Mouse (Mus musculus) embryonic facial prominence, embryonic 11.5 days (tissue): ENCODE data around the gene Parp3. TPM values are rescaled to one million over a fixed set of nuclear protein-coding genes. Genes with fewer than 3 reads are reported as not detected.

ENCODE experiments used
- ATAC-seq: fragments of 200-750 bp; cut with Nextera tagmentation; replicated peaks from 2 replicates; pipeline ENCODE4 v1.8.0; 2017; ENCODE audit warnings: low read depth; ENCODE audit not compliant: insufficient number of reproducible peaks, low FRiP score, low TSS enrichment
- DNase-seq: peaks from one replicate; pipeline ENCODE4 v3.0.0-alpha.2; 2015; ENCODE audit warnings: low spot score
- H3K27ac ChIP-seq: fragments of 300-500 bp; sonication (generic); replicated peaks from 2 replicates; pipeline ENCODE4 v1.5.1; 2014; ENCODE audit warnings: mild to moderate bottlenecking, low read depth, low read length, control low read depth
- H3K27me3 ChIP-seq: fragments of 300-500 bp; sonication (generic); 2 replicates; pipeline ENCODE4 v1.6.1; 2014; ENCODE audit warnings: mild to moderate bottlenecking, low read length, moderate library complexity, mixed read lengths; ENCODE audit not compliant: control insufficient read depth, insufficient read depth
- H3K36me3 ChIP-seq: fragments of 300-500 bp; sonication (generic); replicated peaks from 2 replicates; pipeline ENCODE4 v1.6.1; 2014; ENCODE audit warnings: low read depth, mild to moderate bottlenecking, low read length, moderate library complexity, mixed read lengths; ENCODE audit not compliant: control insufficient read depth, insufficient read depth
- H3K4me1 ChIP-seq: fragments of 300-500 bp; sonication (generic); 2 replicates; pipeline ENCODE4 v1.6.1; 2014; ENCODE audit warnings: low read length, mixed read lengths; ENCODE audit not compliant: control insufficient read depth, insufficient read depth
- H3K4me2 ChIP-seq: fragments of 300-500 bp; sonication (generic); 2 replicates; pipeline ENCODE4 v1.6.1; 2014; ENCODE audit warnings: low read depth, mild to moderate bottlenecking, control low read depth, low read length, moderate library complexity
- H3K4me3 ChIP-seq: fragments of 300-500 bp; sonication (generic); 2 replicates; pipeline ENCODE4 v1.5.1; 2014; ENCODE audit warnings: low read depth, low read length, control low read depth
- H3K9ac ChIP-seq: fragments of 300-500 bp; sonication (generic); replicated peaks from 2 replicates; pipeline ENCODE4 v1.6.1; 2014; ENCODE audit warnings: mild to moderate bottlenecking, control low read depth, low read length
- H3K9me3 ChIP-seq: fragments of 300-500 bp; sonication (generic); replicated peaks from 2 replicates; pipeline ENCODE4 v1.6.1; 2016; ENCODE audit warnings: mild to moderate bottlenecking, low read length, inconsistent platforms, mixed read lengths; ENCODE audit not compliant: control insufficient read depth
- WGBS: fragments of 180-500 bp; shearing (Covaris S2); extraction: QIAGEN DNeasy Blood & Tissue Kit; methylation state at CpG from one replicate; pipeline ENCODE4 v1.1.7; 2014; 5-methylcytosine and 5-hydroxymethylcytosine counted together
- polyA plus RNA-seq: library from polyadenylated mRNA; unstranded; fragments of >200 nt; fragmentation: Nextera tagmentation; extraction: Ambion mirVana; gene quantifications from 2 replicates; pipeline ENCODE4 v1.2.1, GENCODE M21; 2014

The Parp3 gene
- polyA plus RNA-seq, 1 experiment from 2014 or later, result 1.9 TPM

DNA sequence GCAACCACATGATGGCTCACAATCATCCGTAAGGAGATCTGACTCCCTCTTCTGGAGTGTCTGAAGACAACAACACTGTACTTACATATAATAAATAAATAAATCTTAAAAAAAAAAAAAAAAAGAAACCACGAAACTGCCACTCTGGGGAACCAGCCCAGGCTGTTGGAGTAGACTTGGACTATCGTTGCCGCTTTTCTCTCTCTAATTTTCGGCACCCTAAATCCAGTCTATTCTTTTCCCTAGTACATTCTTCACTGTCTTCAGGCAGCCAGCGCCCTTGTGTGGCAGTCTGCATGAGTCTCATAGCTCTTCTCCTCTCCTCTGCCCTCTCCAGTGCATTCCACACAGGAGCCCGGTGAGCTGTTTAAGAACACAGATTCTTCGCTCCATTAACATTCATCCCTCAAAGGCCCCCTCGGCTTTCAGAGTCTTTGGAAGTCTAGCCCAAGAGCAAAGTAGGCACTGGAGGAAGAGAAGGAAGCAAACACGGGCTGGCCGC is 48.0 kb downstream of the Parp3 start:
- peak; percentile 69 for ATAC-seq
- peak overlapping the region; percentile 70 for H3K4me2 ChIP-seq

DNA sequence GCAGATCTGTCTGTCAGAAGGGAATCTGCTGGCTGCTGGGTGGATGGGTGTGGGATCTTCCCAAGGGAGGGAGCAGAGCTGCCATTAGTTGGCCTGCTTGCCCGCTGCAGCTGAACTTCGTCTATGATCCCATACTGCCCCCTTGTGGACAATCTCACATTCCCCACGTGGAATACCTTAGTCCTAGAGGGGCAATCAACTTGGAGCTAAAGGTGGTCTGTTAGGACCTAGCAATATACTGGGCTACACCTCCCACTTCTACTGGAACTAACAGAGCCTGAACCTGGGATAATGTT is 54.9 kb downstream of the Parp3 start:
- Histone ChIP-seq H3K9ac (peak overlapping the region; percentile 25), H3K27ac (no peak overlapping the region), H3K4me3 (no peak overlapping the region), H3K9me3 (no peaks in the 10 kb centered on the region), H3K27me3 (no peaks in the 10 kb centered on the region), H3K36me3 (no peaks in the 10 kb centered on the region), H3K4me2 (peak overlapping the region; percentile 39), H3K4me1 (peaks cover 10% of the 10 kb centered on the region)
- peak; percentile 57 for ATAC-seq
- 0% methylated on average over 3 of the region's 3 CpGs for WGBS
- peak; percentile 96 for DNase-seq

More for the DNA sequence above, 48.0 kb downstream of the Parp3 start:
- Histone ChIP-seq H3K9me3 (no peaks in the 10 kb centered on the region), H3K9ac (peak overlapping the region; percentile 70), H3K36me3 (peaks cover 10% of the 10 kb centered on the region), H3K27ac (peak overlapping the region; percentile 91), H3K4me1 (no peaks in the 10 kb centered on the region), H3K4me3 (peak overlapping the region; percentile 93), H3K27me3 (no peaks in the 10 kb centered on the region)
- DNase-seq, result no peak
- 25% methylated on average over 11 of the region's 11 CpGs for WGBS

DNA sequence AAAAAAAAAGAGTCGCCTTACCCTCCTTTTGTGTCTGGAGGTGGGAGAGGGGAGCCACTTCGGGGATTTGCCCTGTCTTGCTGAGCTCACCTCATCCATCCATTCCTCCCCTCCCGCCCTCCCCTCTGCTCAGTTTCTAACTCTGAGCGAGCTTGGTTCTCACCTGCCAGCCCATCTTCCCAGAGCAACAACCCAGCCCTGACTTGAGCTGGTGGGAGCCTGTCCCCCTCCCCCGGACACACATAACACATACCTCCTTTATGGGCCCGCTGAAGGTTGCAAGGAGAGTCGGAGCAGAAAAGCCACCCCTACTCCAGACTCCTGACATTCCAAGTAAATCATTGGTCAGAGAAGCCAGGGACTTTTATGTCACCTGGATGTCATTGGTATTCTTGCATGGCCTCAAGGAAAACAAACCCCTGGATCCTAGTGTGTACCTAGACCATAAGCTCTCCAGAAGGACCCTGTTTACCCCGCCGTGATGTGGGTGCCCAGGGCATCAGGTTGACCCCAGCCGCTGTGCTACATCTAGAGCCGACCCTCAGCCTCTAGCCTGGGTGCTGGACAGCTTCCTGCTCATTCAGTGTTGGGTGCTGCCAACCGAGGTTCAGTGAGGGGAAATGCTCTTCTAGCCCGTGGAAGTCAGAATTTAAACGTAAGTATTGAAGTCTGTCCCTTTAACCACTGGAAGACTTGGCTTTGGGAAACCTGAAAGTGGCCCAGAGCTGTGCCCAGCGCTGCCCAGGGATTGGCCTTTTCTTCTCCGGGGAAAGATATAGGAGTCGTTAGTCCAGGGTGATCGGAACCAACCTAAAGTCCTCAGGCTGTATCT is 55.5 kb downstream of the Parp3 start:
- Histone ChIP-seq H3K9ac (peak overlapping the region; percentile 25), H3K4me2 (peak overlapping the region; percentile 39), H3K27ac (peak overlapping the region; percentile 76), H3K4me3 (no peak overlapping the region), H3K9me3 (no peaks in the 10 kb centered on the region), H3K27me3 (no peaks in the 10 kb centered on the region), H3K4me1 (peaks cover 10% of the 10 kb centered on the region), H3K36me3 (no peaks in the 10 kb centered on the region)
- ATAC-seq, result peak; percentile 32; the same call in 1 of the 2 replicates
- DNase-seq, result no peak
- 5% methylated on average over 17 of the region's 18 CpGs for WGBS

DNA sequence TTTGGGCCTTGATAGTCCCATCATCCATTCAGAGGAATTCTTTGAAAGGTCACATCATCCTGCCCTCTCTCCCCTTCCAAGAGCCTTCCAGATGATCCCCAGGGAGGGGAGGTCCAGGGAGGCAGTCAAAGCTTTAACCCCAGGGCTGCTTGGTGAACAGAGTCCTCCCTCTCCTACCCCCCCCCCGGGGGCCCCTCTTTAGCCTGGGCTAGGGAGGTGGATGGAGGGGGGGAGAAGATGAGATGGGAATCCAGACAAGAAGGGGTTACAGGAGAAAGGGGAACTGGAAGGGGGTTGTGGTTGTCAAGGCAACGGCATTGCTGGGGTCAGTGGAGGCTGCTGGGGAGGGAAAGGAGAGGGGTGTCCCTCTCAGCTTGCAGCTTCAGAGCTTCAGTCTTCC is 56.1 kb downstream of the Parp3 start:
- H3K9me3 ChIP-seq, result no peaks in the 10 kb centered on the region
- H3K27me3 ChIP-seq, result no peaks in the 10 kb centered on the region
- ATAC-seq (peak; percentile 29; the same call in 1 of the 2 replicates), DNase-seq (peak; percentile 78)
- no peak overlapping the region for H3K4me3 ChIP-seq
- peaks cover 10% of the 10 kb centered on the region for H3K4me1 ChIP-seq
- 0% methylated on average over 2 of the region's 2 CpGs for WGBS
- H3K4me2 ChIP-seq, result peak overlapping the region; percentile 39
- H3K27ac ChIP-seq, result peak overlapping the region; percentile 76
- H3K9ac ChIP-seq, result peak overlapping the region; percentile 37; the same call in 1 of the 2 replicates
- no peaks in the 10 kb centered on the region for H3K36me3 ChIP-seq

Other genes with a start within 250 kb of the Parp3 start
- 95.1 and 97.4 TPM in 2 replicates for gene Alas1, start 228.3 kb downstream of the Parp3 start, polyA plus RNA-seq
- gene Poc1a, start 195.9 kb downstream of the Parp3 start, polyA plus RNA-seq, result 29.7 and 34.2 TPM in 2 replicates
- 52.2 and 55.1 TPM in 2 replicates for gene Dusp7, start 108.3 kb downstream of the Parp3 start, polyA plus RNA-seq
- gene Rpl29, start 47.5 kb downstream of the Parp3 start, polyA plus RNA-seq, result 1,035 and 1,040 TPM in 2 replicates
- gene Acy1, start 38.6 kb downstream of the Parp3 start, polyA plus RNA-seq, result 36.9 and 41.2 TPM in 2 replicates
- gene Abhd14b, start 29.5 kb downstream of the Parp3 start, polyA plus RNA-seq, result 4.9 and 8.8 TPM in 2 replicates
- 41.9 and 43.5 TPM in 2 replicates for gene Abhd14a, start 29.3 kb downstream of the Parp3 start, polyA plus RNA-seq
- 165 and 189 TPM in 2 replicates for gene Pcbp4, start 23.7 kb downstream of the Parp3 start, polyA plus RNA-seq
- gene Gpr62, start 11.0 kb downstream of the Parp3 start, polyA plus RNA-seq, result 0.10 and 0.31 TPM in 2 replicates
- gene Rrp9, start 986 bp downstream of the Parp3 start, polyA plus RNA-seq, result 43.2 and 48.6 TPM in 2 replicates
- gene Iqcf1, start 23.0 kb upstream of the Parp3 start, polyA plus RNA-seq, result not detected in 2 replicates
- not detected in 2 replicates for gene Iqcf5, start 37.6 kb upstream of the Parp3 start, polyA plus RNA-seq
- gene Iqcf3, start 84.7 kb upstream of the Parp3 start, polyA plus RNA-seq, result not detected in 2 replicates
- gene Iqcf4, start 94.0 kb upstream of the Parp3 start, polyA plus RNA-seq, result not detected in 2 replicates
- gene Iqcf6, start 149.6 kb upstream of the Parp3 start, polyA plus RNA-seq, result not detected in 2 replicates
- gene Grm2, start 179.1 kb upstream of the Parp3 start, polyA plus RNA-seq, result 3.6 TPM in 2 replicates
- 32.1 and 32.4 TPM in 2 replicates for gene Tex264, start 209.0 kb upstream of the Parp3 start, polyA plus RNA-seq